Comparison of ENCODE assay signal across 14 mouse cellular contexts in the genomic region with DNA sequence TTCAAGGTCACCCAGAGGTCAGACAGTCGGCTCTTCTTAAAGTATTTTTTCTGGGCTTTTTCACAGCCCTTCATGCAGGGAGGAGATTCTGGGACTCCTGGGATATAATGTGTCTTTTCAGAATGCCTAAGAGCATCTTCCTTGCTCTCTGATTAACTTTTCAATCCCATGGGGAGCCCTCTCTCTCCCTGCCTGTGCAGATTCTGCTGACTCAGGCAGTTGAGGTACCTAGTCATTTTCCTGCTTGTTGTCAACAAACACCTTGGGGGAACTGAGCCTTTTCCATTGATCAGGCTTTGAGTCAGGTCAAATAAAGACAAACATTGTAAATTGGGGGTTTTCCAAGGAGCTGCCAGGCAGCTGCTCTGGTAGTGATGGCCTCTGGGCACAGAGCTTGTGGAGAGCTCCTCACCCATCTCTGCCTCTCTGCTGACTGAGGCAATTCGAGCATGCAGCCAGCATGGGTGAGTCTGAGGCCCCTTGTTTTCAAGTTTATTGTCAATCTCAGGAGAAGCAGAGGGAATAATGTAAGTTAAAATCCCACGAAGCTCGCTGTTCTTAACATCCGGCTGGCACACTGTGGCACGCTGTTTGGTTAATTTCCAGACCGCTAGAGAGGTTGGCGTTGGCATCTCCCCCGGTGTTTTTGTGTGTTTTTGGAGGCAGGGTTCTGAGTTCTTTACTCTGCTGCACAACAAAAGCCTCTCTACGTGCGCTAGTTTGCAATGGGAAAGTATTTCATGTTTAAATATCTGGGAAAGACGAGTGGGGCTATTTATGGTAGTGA.
A peak's percentile ranks its signal among the peaks of the same experiment; 100 is the strongest.
DNase-seq lines count a peak whose midpoint lies in the region; ATAC-seq and TF ChIP-seq lines count a peak whose summit lies in the region.
"Had no signal": no experiment of that assay in that cellular context is flagged by ENCODE, and none has a peak within 500 bp of the region (broad histone marks: within the 10 kb centered on the region; RNA-seq: fewer than 3 reads in every experiment).

No protein-coding gene starts in this region.

- no peak for ATAC-seq in embryonic facial prominence, embryonic 14.5 days (ENCODE audit: low read depth)
- peak; percentile 49; the same call in 1 of the 2 replicates for ATAC-seq in hindbrain, postnatal 0 days
- 0 out of 2 replicates have a peak, but pooled peaks have one; percentile 60 for ATAC-seq in neural tube, embryonic 15.5 days (ENCODE audit: low FRiP score)
- ATAC-seq: CD4-positive, CD25-positive, alpha-beta regulatory T cell, adult 4 months had no signal

- no peak overlapping the region for H3K27ac ChIP-seq in embryonic facial prominence, embryonic 14.5 days (replicated peaks; ENCODE audit: low read depth, low read length)
- H3K27ac ChIP-seq in hindbrain, postnatal 0 days, result no peak overlapping the region
- peak overlapping the region; percentile 62 for H3K27ac ChIP-seq in neural tube, embryonic 15.5 days (replicated peaks)
- H3K27ac ChIP-seq: limb, embryonic 15.5 days; stomach, embryonic 15.5 days had no signal

- H3K4me2 ChIP-seq in embryonic facial prominence, embryonic 14.5 days (ENCODE audit: low read depth, low read length), result no peak overlapping the region
- H3K4me2 ChIP-seq in hindbrain, postnatal 0 days (ENCODE audit: low read depth, low read length), result 0 out of 2 replicates have a peak overlapping the region, but pooled peaks have one; percentile 8
- peak overlapping the region; percentile 2; the same call in 1 of the 2 replicates for H3K4me2 ChIP-seq in neural tube, embryonic 15.5 days
- H3K4me2 ChIP-seq: limb, embryonic 15.5 days; stomach, embryonic 15.5 days had no signal

- TF ChIP-seq CTCF in hindbrain, postnatal 0 days (IDR thresholded peaks at IDR 0.05; ENCODE audit: low read depth), result no peak

- intact Hi-C loops in left cerebral cortex, postnatal 25 days (cut with DNase I), result no loop called here
- intact Hi-C loops in left cerebral cortex, postnatal 4 days (cut with DNase I), result no loop called here

- 57% methylated on average over 12 of the region's 12 CpGs for WGBS in embryonic facial prominence, embryonic 14.5 days
- WGBS in hindbrain, postnatal 0 days, result 23% methylated on average over 12 of the region's 12 CpGs
- 23% methylated on average over 12 of the region's 12 CpGs for WGBS in neural tube, embryonic 15.5 days

- no peaks in the 10 kb centered on the region for H3K4me1 ChIP-seq in embryonic facial prominence, embryonic 14.5 days (ENCODE audit: control insufficient read depth, insufficient read depth, low read length)
- H3K4me1 ChIP-seq in hindbrain, postnatal 0 days (ENCODE audit: insufficient read depth, low read length), result no peaks in the 10 kb centered on the region
- peaks cover 25% of the 10 kb centered on the region for H3K4me1 ChIP-seq in neural tube, embryonic 15.5 days
- H3K4me1 ChIP-seq: stomach, embryonic 15.5 days had no signal

- H3K27me3 ChIP-seq in embryonic facial prominence, embryonic 14.5 days (replicated peaks; ENCODE audit: control insufficient read depth, insufficient read depth, low read length), result no peaks in the 10 kb centered on the region
- H3K27me3 ChIP-seq in hindbrain, postnatal 0 days (ENCODE audit: insufficient read depth, low read length), result no peaks in the 10 kb centered on the region
- no peaks in the 10 kb centered on the region for H3K27me3 ChIP-seq in neural tube, embryonic 15.5 days (replicated peaks)
- H3K27me3 ChIP-seq: limb, embryonic 15.5 days; stomach, embryonic 15.5 days had no signal

- no peak overlapping the region for H3K4me3 ChIP-seq in embryonic facial prominence, embryonic 14.5 days (ENCODE audit: low read depth, low read length)
- no peak overlapping the region for H3K4me3 ChIP-seq in hindbrain, postnatal 0 days (ENCODE audit: low read length)
- no peak overlapping the region for H3K4me3 ChIP-seq in neural tube, embryonic 15.5 days (replicated peaks)
- H3K4me3 ChIP-seq: limb, embryonic 15.5 days; stomach, embryonic 15.5 days had no signal

- H3K9ac ChIP-seq in embryonic facial prominence, embryonic 14.5 days (ENCODE audit: low read depth, low read length), result no peak overlapping the region
- H3K9ac ChIP-seq in hindbrain, postnatal 0 days (replicated peaks; ENCODE audit: low read length), result no peak overlapping the region
- 0 out of 2 replicates have a peak overlapping the region, but pooled peaks have one; percentile 1 for H3K9ac ChIP-seq in neural tube, embryonic 15.5 days (replicated peaks)
- H3K9ac ChIP-seq: limb, embryonic 15.5 days; stomach, embryonic 15.5 days had no signal

- DNase-seq in left cerebral cortex, postnatal 25 days (ENCODE audit: low spot score in 2 of 2), result peak; percentile 5 to 6
- DNase-seq in left cerebral cortex, postnatal 4 days, result no peak
- peak; percentile 33 for DNase-seq in embryonic facial prominence, embryonic 14.5 days (ENCODE audit: low spot score)
- DNase-seq in hindbrain, postnatal 0 days (ENCODE audit: low spot score), result peak; percentile 50
- DNase-seq in ovary, postnatal 10 days (ENCODE audit: low spot score), result no peak
- no peak for DNase-seq in gastrocnemius, adult 18-20 months (ENCODE audit: low spot score)
- no peak for DNase-seq in gastrocnemius, adult 8-10 months (ENCODE audit: low spot score in 2 of 2)
- DNase-seq: heart, postnatal 10 days; kidney, postnatal 14 days; lung, postnatal 36 days had no signal

- H3K9me3 ChIP-seq in embryonic facial prominence, embryonic 14.5 days (ENCODE audit: control insufficient read depth, low read length), result no peaks in the 10 kb centered on the region
- no peaks in the 10 kb centered on the region for H3K9me3 ChIP-seq in hindbrain, postnatal 0 days (ENCODE audit: low read length)
- H3K9me3 ChIP-seq in neural tube, embryonic 15.5 days (replicated peaks), result no peaks in the 10 kb centered on the region
- H3K9me3 ChIP-seq: limb, embryonic 15.5 days; stomach, embryonic 15.5 days had no signal

- H3K36me3 ChIP-seq in embryonic facial prominence, embryonic 14.5 days (ENCODE audit: control insufficient read depth, insufficient read depth, low read length), result no peaks in the 10 kb centered on the region
- H3K36me3 ChIP-seq in hindbrain, postnatal 0 days (ENCODE audit: insufficient read depth, low read length), result no peaks in the 10 kb centered on the region
- H3K36me3 ChIP-seq in neural tube, embryonic 15.5 days, result no peaks in the 10 kb centered on the region
- H3K36me3 ChIP-seq: limb, embryonic 15.5 days; stomach, embryonic 15.5 days had no signal

Comparison
In these comparisons a context has a peak if more than half of its experiments do, and no peak if none do; other contexts are left out.
1. DNase-seq: peak in left cerebral cortex, postnatal 25 days (2 of 2), embryonic facial prominence, embryonic 14.5 days (single experiment) and hindbrain, postnatal 0 days (single experiment); none in left cerebral cortex, postnatal 4 days (single experiment), ovary, postnatal 10 days (single experiment), gastrocnemius, adult 18-20 months (single experiment) and gastrocnemius, adult 8-10 months (0 of 2).